Mouse (Mus musculus): ENCODE measurements around the gene Rhog.

Rhog gene

DNA sequence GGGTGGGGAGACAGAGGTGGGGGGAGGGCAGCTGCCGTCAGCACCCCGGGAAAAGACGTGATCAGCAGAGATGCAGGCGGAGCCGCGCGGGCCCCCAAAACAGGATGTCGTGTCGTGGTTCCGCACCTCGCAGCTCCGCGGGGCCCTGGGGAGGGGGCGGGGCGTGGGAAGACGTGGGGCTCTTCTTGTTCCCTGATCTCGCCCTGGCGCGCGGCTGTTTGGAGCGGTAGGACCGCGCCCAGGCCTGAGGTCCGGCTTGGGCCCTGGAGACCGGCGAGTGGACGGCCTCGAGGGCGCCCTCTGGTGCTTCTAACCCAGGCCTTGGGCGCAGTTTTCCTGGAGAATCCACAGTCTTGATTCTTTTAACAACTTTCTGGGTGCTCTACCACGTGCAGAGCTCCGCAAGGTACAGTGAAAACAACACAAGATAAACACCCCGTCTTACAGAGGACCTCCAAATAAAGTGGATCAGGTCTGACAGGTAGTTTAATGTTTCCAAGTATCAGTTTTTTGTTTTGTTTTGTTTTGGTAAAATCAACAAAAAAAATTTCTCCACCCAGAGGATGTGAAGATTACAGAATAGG lies 5.1 kb downstream of the Rhog start:
- in situ Hi-C loops (cut with MboI): no loop called here

GRCm38 (mm10) chr7:102249896-102250630 lies 5.8 kb downstream of the Rhog start:
- in situ Hi-C loops (cut with MboI): no loop called here

- in situ Hi-C loops (cut with MboI): no loop called here
These were observed 6.3 kb downstream of the Rhog start for GRCm38 (mm10) chr7:102249531-102249895.

GRCm38 (mm10) chr7:102248691-102249404 lies 7.0 kb downstream of the Rhog start:
- in situ Hi-C loops (cut with MboI): no loop called here

- in situ Hi-C loops (cut with MboI): no loop called here
These were observed 8.7 kb downstream of the Rhog start for GRCm38 (mm10) chr7:102246956-102247797.

DNA sequence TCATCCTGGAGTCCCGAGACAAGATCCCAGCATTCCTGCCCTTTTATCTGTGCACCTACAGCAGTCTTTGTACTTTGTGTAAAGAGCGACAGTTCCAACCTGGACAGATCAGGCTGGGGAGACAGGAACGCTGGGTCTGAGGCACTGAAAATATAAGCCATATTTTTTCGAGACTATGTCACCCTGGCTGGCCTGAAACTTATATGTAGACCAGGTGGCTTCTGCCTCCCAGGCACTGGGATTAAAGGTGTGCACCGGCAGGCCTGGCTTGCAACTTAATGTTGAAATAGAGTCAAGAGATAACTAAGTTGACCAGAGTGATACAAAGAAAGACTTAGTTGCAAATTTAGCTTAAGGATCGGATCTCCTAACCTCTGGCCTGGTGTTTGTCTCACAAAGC lies 9.6 kb downstream of the Rhog start:
- in situ Hi-C loops (cut with MboI): no loop called here

GRCm38 (mm10) chr7:102245775-102246174 lies 10.1 kb downstream of the Rhog start:
- in situ Hi-C loops (cut with MboI): no loop called here

- in situ Hi-C loops (cut with MboI): no loop called here
These were observed 10.9 kb downstream of the Rhog start for GRCm38 (mm10) chr7:102244782-102245535.

GRCm38 (mm10) chr7:102243870-102244269 lies 12.0 kb downstream of the Rhog start:
- in situ Hi-C loops (cut with MboI): no loop called here

DNA sequence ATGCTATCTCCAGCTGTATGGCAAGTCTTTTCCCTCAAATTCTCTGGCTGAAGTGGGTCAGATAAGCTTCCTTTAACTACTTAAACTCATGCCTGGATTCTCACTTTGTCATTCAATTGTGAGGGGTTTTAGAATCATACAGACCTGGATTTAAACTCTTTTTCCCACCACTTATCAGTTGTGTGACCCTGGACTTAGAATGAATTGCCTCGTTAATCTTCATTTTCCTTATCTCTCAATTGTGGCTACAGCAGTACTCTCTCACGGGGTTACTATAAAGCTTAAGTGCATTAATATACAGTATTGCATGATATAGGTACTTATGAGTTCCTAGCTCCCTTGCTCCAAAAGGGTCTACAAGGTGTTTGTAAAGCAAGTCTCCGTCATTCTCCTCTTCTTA lies 12.9 kb downstream of the Rhog start:
- in situ Hi-C loops (cut with MboI): no loop called here

GRCm38 (mm10) chr7:102242371-102242770 lies 13.5 kb downstream of the Rhog start:
- in situ Hi-C loops (cut with MboI): no loop called here

DNA sequence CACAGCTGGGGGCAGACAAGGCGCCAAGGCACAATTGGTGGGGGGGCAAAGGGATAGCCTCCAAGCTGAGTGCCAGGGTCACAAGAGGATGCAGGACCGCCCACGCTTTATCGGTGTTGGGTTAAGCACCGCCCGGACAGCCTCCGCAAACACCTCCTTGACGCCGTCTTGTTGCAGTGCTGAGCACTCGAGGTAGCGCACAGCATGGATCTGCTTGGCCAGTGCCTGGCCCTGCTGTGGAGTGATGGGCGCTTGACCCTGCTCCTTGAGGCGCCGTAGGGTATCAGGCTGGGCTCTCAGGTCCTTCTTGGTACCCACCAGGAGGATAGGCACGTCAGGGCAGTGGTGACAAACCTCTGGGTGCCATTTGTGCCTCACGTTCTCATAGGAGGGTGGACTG lies 16.3 kb downstream of the Rhog start:
- in situ Hi-C loops (cut with MboI): no loop called here

DNA sequence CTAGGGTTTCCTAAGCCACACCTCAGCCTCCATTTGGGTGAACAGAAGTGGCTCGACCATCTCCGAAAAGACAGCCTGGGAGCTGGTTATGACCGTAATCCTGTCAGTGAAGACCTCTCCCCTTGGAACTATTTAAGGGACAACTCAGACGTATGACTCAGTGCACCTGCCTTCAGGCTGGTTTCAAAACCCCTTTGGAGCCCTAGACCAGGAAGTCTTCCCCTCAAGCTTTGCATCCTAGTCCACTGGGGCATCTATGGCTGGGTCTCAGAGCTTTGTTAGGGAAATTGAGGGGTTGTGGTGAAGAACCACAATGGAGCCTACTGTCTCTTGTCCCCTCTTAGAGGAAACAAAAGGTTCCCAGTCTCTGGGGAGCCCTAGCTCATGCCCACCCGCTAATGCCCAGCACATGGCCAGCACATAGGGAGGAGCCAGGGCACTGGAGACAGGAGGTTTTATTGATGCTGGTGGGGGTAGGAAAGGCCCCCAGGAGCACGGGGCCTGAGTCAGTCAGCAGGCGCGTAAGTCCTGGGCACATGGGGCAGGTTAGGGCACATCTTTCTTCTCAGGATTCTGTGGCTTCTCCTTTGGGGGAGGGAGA lies 17.1 kb downstream of the Rhog start:
- in situ Hi-C loops (cut with MboI): no loop called here

- in situ Hi-C loops (cut with MboI): no loop called here
These were observed 22.8 kb downstream of the Rhog start for GRCm38 (mm10) chr7:102233059-102233458.

- in situ Hi-C loops (cut with MboI): no loop called here
These were observed 26.0 kb downstream of the Rhog start for GRCm38 (mm10) chr7:102229814-102230213.

DNA sequence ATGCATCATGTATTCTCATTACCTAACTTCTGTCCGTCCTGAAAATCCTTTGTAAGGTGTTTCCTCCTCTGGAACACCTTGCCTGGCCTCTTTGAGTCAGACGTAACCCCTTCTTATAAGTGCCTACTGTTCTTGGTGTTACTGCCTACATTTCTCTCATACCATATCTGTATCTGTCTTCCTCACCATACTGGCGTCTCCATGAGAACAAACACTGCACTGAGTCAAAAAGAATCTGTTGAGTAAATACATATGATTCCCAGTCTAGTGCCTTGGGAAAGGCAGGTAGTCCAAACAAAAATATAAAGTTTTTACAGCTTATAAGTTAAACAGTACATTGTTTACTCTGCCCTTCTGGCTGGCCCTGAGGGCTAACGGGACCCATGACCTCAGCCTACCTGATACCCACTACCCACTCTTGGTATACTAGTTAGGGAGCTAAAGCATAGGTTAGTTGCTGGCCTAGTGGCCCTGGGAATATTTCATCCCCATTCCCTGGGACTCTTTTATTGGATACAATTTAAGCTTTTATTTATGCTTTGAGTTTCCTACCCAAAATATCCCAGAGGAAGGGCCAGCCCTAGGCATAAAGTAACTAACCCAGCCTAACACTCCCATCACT lies 27.7 kb downstream of the Rhog start:
- in situ Hi-C loops (cut with MboI): no loop called here

GRCm38 (mm10) chr7:102226051-102226450 lies 29.8 kb downstream of the Rhog start:
- in situ Hi-C loops (cut with MboI): no loop called here

DNA sequence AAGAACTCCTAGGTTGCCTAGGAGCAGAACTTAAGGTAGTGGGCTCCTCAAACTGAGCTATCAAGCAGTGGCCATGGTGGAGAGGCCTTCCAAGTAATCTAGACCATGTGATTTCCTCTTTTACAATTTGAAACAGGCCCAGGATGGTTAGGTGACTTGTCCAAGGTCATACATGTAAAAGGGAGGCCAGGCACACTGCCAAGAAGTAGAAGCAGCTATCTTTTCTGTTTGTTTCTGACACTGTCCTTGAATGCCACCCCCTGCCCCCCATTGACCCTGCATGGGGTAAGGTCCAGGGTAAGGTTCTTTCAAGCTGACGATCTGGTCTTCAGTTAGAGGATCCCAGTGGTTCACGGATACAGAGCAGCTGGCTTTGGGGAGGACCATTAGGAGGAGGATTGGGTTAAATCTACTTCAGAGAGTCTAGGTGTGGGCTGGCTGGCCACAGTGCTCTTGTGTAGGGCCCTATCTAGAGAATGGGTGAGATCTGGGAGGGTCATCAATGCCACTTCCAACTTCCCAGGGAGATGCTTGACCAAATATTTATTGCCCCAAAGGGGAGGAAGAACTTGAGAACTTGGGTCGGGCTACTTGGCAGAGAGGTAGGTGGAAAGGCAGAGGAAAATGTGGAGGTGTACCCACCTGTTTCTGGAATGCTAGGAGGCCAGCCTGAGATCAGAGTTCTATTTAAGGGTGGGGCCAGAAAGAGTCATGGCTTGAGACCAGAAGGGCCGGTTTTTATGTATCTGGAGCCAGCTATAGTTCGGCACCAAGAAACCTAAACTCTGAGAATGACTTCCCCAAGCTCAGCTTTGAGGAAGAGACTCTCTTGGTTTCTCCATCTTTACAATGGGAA lies 31.7 kb downstream of the Rhog start:
- in situ Hi-C loops (cut with MboI): no loop called here

- in situ Hi-C loops (cut with MboI): no loop called here
These were observed 32.9 kb downstream of the Rhog start for GRCm38 (mm10) chr7:102222830-102223556.
